Mouse (Mus musculus) spleen, postnatal 4 days (tissue): ENCODE results near the gene Btbd18.
"Not testable (repeated sequence)": the region's sequence is repeated elsewhere in the genome, so short reads cannot be mapped to it uniquely, and the experiment has no call there.

ENCODE experiments used
- DNase-seq, 2 experiments: peaks; one replicate each; pipeline ENCODE4 v3.0.0; 2022; ENCODE audit warnings: low spot score in 2 of 2

Btbd18 gene

DNA sequence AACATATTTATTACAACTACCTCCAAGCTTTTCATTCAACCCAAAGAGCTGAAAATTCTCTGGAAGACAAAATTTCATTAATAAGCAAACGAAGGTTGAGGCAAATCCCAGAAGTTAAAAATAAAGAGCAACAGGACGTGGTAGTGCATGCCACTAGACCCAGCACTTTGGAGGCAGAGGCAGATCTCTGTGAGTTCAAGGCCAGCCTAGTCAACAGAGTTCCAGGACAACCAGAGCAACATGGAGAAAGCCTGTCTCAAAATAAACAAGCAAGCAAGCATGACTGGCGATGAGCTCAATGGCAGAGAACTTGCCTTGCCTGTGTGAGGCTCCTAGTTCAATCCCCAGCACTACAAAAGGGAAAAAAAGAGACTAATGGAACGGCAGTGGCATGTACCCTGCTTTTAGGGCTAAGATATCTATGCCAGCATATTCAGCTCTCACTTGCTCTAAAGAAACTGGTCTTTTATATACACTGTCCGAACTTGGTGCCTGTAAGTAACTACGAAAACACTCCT lies 11.8 kb upstream of the Btbd18 start:
- no peak for DNase-seq

DNA sequence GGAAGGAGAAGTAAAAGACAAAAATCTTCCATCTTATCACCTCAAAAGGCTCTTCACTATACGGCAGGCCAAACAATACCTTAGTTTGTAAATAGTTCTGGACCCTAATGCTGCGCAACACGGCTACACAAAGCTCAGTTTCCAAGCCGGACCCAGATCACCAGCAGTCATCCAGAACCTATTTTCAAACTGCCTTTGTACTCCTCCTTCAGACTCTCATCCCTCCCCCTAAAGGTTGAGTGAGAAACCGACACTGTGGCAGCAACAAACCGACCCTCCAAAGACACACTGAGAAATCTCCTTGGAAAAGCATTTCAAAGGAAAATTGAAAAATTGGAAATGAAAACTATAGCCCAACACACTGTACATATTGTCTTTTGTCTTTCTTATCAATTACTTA lies 10.5 kb upstream of the Btbd18 start:
- no peak for DNase-seq

DNA sequence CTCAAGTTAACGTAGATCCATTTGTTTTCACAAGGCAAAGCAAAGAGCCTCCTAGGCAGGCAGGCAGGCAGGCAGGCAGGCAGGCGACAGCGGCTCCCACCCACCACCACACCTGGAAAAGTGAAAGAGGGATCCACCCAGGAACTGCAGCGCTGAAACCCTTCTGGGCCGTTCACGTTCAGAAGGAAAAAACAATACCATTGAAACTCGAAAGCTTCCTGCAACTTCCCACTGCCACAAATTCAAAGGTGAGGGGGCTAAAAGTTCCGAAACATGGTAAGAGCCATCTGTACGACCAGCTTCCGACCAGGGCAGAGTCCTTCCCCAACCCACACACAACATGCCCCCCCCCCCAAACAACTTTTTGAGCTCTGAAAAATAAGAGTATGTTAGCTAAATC lies 9.2 kb upstream of the Btbd18 start:
- DNase-seq, result no peak

DNA sequence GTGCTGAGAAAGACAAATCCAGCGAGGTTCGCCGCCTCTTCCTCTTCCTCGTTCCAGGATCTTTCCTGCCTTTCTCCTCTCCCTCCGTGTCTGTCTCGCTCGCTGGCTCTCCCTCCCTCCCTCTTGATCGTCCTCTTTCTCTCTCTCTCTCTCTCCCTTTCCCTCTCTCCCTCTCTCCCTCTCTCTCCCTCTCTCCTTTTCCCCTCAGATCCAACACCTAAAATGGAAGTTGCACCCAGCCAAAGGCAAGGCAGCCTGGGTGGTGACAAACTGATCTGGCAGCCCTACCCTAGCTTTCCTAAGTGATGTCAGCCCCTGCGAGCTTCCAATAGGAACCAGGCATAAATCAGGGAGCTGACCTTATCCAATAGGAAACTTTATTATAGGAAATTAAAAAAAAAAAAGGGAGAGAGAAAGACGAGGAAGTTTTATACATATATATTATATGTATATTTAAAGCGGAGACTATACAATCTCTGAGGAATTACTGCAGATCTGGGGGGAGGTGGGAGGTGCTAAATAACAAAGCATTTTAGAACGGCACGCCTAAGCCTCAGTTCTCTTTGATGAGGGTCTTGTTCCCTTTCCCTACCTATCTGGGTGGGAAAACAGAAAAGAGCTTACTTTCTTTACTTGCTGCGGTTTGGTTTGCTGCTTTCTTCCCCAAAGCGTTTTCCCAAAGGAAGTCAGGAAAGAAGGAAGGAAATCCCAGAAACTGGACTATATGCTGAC lies 8.2 kb upstream of the Btbd18 start, which contains the start of gene Ctnnd1:
Ctnnd1 (minus strand) TSS at position 302 of the 732 bp plus-strand sequence.
- DNase-seq, result peak in 1 of 2 experiments; percentile 51

DNA sequence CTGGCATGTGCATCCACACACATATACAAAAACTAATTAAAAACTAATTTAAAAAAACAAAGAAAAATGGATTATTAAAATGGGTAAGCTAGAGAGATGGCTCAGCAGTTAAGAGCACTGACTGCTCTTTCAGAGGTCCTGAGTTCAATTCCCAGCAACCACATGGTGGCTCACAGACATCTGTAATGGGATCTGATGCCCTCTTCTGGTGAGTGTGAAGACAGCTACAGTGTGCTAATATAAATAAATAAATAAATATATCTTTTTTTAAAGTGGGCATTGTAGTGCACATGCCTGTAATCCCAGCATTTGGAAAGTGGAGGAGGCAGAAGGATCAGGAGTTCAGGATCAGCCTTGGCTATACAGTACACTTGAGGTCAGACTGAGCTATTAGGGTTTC lies 5.5 kb upstream of the Btbd18 start:
- DNase-seq, result no peak

DNA sequence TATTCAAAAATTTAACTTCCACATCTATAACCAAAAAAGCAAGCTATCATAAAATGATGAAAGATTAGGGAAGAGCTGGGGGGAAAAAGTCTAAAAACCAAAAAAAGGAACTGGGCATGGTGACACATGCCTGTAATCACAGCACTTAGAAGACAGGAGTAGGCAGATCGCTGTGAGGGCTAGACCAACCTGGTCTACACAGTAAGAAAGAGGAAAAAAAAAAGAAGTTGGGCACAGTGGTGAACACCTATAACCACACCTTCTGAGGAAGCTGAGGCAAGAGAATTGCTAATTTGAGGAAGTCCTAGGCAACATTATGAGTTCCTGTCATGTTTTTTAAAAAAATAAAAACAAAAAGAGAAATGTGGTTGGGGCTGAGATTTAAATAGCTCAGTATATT lies 3.0 kb upstream of the Btbd18 start:
- DNase-seq, result no peak

DNA sequence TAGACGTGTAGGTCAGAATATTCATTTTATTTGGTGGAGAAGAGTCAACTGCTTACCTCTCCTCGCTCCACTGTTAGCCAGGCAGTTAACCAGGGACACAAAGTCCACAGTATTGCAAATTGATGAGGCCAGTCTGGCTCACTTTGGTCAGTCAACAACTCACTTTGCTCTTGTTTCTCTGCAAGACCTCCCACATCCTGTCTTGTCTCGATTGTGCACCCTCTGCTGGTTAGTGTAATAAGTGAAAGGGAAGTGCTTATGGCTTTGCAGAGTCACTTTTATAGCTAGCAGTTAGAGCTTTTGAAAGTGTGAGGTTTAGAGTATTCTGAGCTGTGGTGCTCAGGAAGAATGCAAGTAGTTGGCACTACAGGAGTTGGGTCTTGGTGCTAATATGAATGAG lies 1.4 kb downstream of the Btbd18 start:
- DNase-seq, result peak in 1 of 2 experiments; percentile 57

DNA sequence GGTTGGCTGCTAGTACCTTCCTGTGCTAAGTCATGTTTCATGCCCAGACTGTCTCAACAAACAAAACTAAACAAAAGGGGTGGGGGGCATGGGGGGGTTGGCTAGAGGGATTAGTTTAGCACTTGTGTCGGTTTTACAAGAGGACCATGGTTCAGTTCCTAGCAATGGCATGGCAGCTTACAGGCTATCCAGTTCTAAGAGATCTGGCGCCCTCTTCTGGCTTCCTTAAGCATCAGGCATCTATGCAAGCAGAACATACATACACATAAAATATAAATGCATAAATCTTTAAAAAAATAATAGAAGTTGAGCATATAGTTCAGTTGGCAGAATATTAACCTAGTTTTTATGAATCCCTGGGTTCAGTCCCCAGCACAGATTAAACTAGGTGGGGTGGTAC lies 4.0 kb downstream of the Btbd18 start:
- peak; percentile 57 to 81 for DNase-seq

DNA sequence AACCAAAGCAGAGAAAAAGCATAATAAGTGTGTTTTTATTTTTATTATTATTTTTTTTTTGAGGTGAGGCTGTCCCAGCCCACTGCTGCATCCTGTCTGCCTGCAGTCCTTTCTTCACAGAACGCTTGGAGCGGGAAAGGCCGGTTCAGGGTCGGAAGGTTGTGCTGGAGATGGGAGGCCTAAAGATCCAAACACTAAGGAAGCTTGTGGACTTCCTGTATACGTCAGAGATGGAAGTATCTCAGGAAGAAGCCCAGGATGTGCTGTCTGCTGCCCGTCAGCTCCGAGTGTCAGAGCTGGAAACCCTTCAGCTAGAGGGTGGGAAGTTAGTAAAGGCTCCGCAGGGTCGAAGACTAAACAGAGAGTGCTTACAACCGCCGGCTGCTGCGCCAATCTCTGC lies 7.2 kb downstream of the Btbd18 start:
- no peak for DNase-seq

DNA sequence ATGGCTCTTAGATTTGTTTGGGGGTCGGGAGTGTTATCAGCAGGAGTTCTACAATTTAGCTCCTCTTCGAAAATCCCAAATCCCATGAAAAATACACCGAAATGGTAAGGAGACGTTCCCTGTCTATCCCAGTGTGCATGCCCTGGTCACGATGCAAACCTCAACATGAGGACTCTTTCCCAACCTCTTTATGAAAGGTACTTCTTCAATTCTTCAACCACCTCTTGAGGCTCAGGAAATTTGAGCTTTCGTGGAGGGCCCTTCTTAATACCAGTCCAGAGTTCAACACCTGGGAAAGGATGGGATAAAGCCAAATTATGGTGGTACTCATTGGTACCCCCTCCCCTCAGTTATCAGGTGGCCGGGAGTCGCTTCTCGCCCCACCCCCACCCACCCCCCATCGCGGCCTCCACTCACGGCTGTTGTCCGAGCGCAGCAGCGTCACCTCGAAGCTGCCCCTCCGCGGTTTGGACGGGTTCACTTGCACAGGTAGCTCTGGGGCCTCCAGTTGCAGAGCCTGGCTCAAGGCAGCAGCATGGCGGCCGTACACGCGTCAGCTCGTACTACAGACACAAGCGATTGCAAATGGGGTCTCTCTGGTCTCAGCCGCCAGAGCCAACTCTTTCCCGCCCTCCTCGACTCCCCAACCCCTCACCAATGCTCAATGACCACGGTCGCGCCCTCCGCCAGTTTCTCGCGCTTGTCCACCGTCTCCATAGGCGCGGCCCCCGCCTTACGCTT lies 11.1 kb downstream of the Btbd18 start:
- peak in 1 of 2 experiments; percentile 39 for DNase-seq

DNA sequence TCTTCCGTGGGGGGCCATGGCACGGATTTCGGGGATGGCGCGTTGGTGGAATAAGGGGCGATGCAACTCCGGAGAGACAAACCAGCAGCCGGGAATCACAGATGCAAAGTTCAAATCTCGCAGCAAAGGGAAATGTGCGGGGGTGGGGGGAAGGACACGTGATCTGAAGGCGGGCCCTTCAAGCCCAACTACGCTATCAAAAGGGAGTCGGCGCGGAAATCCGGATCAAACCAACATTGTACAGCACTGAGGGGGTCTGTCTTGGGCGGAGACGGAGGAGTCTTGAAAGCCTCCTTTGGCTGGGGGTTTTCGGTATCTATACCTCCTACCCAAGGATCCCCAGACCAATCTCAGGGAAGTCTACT lies 11.7 kb downstream of the Btbd18 start, which contains the start of gene Selenoh:
Selenoh (minus strand) TSS at position 202 of the 365 bp plus-strand sequence.
- peak; percentile 82 to 88 for DNase-seq

DNA sequence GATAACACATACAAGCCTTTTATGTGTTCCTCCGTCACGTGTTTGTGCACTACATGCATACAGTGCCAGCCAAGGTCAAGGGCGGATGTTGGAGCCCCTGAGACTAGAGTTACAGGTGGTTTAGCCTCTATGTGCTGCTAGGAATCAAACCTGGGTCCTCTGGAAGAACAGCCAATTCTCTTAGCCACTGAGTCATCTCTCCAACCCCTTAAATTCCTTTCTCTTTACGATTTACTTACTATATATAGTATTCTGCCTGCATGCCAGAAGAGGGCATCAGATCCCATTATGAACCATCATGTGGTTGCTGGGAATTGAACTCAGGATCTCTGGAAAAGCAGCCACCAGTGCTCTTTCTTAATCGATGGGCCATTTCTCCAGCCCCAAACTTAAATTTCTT lies 12.7 kb downstream of the Btbd18 start:
- not testable (repeated sequence) for DNase-seq

DNA sequence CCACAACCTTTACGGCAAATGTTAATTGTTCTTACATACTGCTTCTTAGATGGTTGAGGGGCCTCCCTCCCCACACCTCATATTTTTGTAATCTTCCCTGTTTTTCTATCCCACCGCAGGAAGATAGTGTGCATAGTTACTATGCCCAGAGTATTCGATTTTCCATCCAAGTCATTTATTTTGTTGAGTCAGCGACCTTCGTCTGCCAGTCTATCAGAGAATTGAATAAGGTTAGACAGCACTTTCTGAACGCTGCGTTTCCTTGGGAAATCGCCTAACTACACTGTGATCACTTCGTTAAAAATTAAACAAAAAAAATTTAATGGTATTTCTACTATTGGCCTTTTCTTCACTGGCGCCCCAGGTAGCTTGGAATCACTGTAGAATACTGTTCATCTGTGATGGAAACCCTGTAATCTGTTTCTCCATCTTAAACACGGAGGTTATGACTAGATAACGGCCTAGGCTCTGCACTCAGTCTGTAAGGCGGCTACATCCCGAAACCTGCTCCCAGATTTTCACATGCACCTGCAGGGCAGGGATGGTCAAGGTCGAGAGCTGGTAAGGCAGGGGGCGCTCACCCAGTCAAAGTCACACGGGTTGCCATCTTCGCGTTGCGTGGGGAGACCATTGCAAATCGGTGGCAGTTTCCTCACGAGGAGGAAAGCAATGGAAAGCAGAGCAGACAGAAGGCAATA lies 18.5 kb downstream of the Btbd18 start:
- no peak for DNase-seq

DNA sequence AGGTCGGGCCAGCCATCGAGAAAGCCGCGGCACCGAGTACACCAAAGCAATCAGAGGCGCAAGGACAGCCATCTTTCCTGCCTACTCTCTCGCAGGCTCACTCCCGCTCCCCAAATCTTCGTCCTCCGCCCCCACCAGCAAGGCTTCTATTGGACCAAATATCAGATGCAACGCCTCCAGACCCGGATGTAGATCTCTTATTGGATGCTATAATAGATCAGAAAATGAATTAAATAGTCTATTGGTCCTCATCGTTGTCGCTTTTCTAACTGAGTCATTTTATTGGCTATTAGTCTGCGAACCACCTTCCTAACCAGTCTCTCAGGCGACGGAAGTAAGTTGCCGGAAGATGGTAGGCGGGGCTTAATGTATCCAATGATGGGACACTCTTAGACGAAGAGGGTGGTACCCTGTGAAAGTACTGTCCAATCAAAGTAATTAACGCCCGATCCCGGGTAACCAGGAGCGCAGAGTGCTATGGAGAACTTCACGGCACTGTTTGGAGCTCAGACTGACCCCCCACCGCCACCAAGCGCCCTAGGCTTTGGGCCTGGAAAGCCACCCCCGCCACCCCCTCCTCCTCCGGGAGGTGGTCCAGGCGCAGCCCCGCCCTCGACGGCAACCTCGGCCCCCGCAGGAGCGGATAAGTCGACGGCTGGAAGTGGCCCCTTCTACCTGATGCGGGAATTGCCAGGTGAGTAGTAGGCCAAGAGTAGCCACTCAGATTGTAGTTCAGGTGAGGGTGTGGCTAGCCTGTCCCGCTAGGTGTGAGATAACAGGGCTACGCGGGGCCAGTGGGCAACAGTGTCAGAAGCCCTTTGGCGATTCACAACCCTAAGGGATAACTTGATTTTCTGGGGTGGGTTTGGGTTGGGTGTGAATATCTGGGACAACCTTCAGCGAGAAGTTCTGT lies 19.3 kb downstream of the Btbd18 start, which contains the start of the genes Gm28635 and Med19:
Gm28635 (minus strand) TSS at position 74 of the 913 bp plus-strand sequence.
Med19 (plus strand) TSS at position 435 of the 913 bp plus-strand sequence.
- DNase-seq, result peak; percentile 90 to 92

DNA sequence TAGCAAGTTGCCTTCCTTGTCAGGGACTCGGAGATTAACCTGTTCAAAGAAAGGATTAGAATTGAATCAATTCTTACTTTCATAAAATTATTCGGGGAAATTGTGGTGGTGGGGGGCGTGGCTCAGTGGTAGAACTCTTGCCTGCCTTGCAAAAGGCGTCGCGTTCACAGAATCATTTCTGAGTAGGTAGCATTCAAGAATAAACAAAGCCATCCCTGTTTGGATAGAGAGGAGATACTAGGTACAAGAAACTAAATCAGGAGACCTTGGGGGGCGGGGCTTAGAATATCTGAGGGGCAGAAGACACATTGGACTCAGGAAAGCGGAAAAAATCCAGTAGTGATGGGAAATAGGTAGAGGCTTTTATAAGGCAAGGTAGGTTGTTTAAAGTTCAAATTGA lies 20.1 kb downstream of the Btbd18 start, which contains the start of gene Tmx2:
Tmx2 (minus strand) TSS at position 125 of the 400 bp plus-strand sequence.
- no peak for DNase-seq

DNA sequence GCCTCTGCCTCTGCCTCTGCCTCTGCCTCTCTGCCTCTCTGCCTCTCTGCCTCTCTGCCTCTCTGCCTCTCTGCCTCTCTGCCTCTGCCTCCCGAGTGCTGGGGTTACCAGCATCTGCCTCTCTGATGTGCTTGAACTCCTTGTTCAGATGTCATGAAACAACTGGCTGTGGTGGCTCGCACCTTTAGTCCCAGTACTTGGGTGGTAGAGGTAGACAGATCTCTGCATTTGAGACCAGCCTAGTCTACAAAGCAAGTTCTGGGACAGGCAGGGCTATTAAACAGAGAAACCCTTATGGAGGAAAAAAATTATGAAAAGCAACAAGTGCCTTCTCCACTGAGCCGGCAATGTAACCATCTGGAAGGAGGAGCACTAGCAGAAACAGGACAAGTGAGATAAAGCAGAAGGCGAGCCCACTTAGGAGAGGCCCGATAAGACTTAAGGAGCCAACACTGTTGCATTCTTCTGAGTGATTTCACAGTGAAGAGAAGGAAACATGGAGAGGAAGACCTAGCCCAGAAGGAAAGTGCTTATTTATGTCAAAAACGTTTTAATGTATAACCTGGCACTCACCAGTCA lies 23.8 kb downstream of the Btbd18 start:
- peak; percentile 52 to 69 for DNase-seq

DNA sequence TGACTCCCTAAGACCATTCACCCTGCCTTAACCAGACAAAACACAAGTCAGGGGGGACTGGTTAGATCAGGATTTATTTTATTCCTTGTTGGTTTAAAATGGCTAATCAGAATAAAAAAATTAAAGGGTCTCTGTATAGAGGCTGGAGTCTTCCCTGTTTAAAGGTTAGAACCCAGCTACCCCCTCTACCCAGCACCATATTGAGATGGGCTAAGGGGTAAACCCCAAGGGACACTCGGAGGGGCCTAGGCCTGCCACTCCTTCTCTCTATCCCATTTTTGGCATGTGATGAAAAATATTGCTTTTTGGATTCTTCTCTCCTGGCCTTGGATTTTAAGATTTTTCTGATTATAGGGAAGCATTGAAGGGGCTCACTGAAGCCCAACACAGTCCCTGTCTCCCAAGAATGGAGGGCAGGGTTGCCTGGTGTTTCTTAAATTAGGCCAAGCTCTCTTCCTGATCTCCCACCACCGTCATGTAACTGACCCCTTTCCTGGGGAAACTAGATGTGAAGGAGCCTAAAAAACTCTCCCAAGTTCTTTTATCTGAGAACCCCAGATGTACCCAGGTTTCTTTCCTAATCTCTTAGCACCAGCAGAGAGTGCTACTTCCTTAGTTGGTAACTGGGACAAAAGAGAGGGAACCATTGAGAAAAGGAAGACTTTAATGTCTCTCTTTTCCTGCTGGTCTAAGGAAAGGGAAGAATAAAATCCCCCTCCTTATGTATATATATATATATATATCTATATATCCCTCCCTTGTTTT lies 29.4 kb downstream of the Btbd18 start:
- no peak for DNase-seq

DNA sequence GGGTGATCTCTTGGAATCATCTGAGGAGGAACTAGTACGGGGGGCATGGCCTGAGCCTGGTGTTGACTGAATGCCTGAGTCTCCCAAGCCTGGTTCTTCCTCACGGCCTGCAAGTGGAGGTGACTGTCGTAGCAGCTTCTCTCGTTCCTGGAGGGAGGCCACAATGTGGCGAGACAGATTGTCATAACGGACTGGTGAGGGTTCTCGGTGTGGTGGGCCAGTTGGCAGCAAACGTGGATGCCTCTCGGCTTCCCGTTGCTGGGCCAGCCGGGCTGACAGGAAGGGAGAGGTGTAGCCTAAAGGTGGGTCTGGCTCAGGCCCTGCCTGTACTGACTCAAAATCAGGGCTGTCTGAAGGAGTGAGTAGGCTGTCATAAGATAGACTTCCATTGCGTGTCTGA lies 31.2 kb downstream of the Btbd18 start:
- DNase-seq, result no peak

DNA sequence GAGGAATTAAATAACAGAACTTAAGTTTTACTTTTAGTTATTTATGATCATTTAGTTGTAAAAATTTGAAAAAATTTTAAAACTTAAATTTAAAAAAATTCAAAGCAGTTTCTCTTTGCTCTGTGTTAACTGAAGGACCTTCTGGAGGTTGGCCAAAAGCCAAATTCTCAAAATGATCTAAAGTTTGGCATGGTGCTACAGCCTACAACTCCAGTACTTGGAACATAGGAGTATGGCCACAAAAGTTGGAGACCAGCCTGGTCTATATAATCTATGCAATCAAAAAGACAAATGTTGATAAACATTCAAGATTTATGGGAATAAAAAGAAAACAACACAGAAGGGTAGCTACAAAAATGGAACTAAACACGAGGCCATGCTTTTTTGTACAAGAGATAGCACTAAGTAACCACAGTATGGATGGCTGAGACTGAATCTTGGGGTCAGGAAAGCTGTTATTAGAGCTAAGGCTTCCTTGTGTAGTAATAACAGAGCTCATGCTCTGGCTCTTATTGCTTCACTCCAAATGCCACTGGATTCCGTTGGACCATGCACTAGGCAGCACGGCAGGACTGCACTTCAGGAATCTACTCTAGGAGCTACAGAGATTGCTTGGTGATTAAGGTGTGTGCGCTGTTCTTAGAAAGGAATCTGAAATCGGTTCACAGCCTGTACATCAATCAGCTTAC lies 36.3 kb downstream of the Btbd18 start:
- no peak for DNase-seq
